Mouse (Mus musculus): Measurements from ENCODE around the gene 5730480H06Rik.

Gene 5730480H06Rik

GRCm38 (mm10) chr5:48430459-48430858, 102.7 kb downstream of the 5730480H06Rik start:
- DNase-seq: no peak

GRCm38 (mm10) chr5:48448888-48449287, 121.1 kb downstream of the 5730480H06Rik start:
- DNase-seq: no peak

GRCm38 (mm10) chr5:48460221-48460620, 132.5 kb downstream of the 5730480H06Rik start:
- DNase-seq: no peak

Measured in B cell, adult 2 months (primary cell).